Mouse (Mus musculus) bone marrow, adult 2 months (tissue): Measurements from ENCODE around the gene Hnrnpul2. TPM values are rescaled to one million over a fixed set of nuclear protein-coding genes. Genes with fewer than 3 reads are reported as not detected.

Experiments
- H3K27ac ChIP-seq: fragments of 200-500 bp; 2 replicates; pipeline ENCODE4 v1.5.1; 2012; ENCODE audit warnings: low read depth, mild to moderate bottlenecking, control low read depth, inconsistent platforms, low read length; ENCODE audit not compliant: control insufficient read depth, poor library complexity, insufficient read depth
- H3K4me1 ChIP-seq: fragments of 200-500 bp; 2 replicates; pipeline ENCODE4 v1.6.1; 2011; ENCODE audit warnings: low read length; ENCODE audit not compliant: control insufficient read depth, insufficient read depth
- H3K4me3 ChIP-seq: fragments of 200-500 bp; replicated peaks from 2 replicates; pipeline ENCODE3; 2011; ENCODE audit warnings: mild to moderate bottlenecking, low read depth, low read length, control low read depth; ENCODE audit not compliant: control insufficient read depth
- CTCF ChIP-seq: fragments of 200-500 bp; IDR thresholded peaks from 2 replicates; pipeline ENCODE4 v1.5.1; 2011; ENCODE audit warnings: low read length, control low read depth; ENCODE audit not compliant: control insufficient read depth, insufficient read depth
- POLR2A ChIP-seq: fragments of 200-500 bp; IDR thresholded peaks from 2 replicates; pipeline ENCODE4 v1.6.1; 2011; ENCODE audit warnings: low read depth, mild to moderate bottlenecking, control low read depth, low read length, borderline replicate concordance; ENCODE audit not compliant: control insufficient read depth
- WGBS: fragments of 180-500 bp; shearing (Covaris S2); methylation state at CpG from one replicate; pipeline ENCODE4 v1.1.7; 2018; 5-methylcytosine and 5-hydroxymethylcytosine counted together
- polyA plus RNA-seq: library from polyadenylated mRNA; stranded (reverse); fragments of >200 nt; gene quantifications from 2 replicates; pipeline ENCODE4 v1.2.4, GENCODE M21; 2011; ENCODE audit warnings: low replicate concordance; ENCODE audit not compliant: missing spikeins, insufficient read depth, insufficient read length

Hnrnpul2 gene
- polyA plus RNA-seq, 1 experiment: 84.9 TPM

- Histone ChIP-seq H3K4me3 (peak within 1 kb of the TSS; percentile 92), H3K27ac (peak within 1 kb of the TSS; percentile 79), H3K4me1 (no peaks in the 10 kb centered on the region; the same call in 1 of the 2 replicates)
- peak; percentile 64 for TF ChIP-seq POLR2A
- no peak; the same call in 1 of the 2 replicates for TF ChIP-seq CTCF
- under 1% methylated on average over 42 of the region's 42 CpGs for WGBS
Observed at GRCm38 (mm10) chr19:8880311-8881033, 60.7 kb downstream of the Hnrnpul2 start, which contains the start of gene Uqcc3. Uqcc3 (minus strand) TSS chr19:8880923.

- H3K4me3 ChIP-seq: peak overlapping the region; percentile 46
- H3K4me1 ChIP-seq: no peaks in the 10 kb centered on the region; the same call in 1 of the 2 replicates
- WGBS: 3% methylated on average over 3 of the region's 3 CpGs
- TF ChIP-seq CTCF (no peak), POLR2A (no peak)
- no peak overlapping the region for H3K27ac ChIP-seq
Observed at GRCm38 (mm10) chr19:8881034-8881392, 61.2 kb downstream of the Hnrnpul2 start.

DNA sequence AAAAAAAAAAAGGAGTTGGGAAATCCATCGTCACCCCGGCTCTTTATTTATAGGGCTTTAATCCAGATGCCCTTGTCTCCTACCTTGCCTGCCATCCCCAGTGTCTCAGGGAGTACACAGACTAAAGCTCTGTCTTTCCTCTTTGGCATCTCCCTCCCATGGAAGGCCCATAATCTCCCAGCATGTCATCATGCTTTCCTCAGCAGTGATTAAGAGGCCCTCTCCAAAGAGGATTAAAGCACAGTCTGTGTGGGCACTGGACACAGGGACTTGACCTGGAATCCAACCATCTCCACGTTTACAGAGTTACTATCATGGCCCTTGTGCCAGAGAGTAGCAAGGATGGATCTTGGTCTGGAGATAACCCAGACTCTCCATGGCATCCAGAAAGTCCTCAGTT lies 63.8 kb downstream of the Hnrnpul2 start, which contains the start of the genes Lbhd1 and Gm49403:
TSS of gene Lbhd1 (plus strand) at position 117 of the 400 bp plus-strand sequence.
TSS of gene Gm49403 (plus strand) at position 315 of the 400 bp plus-strand sequence.
- no peak for TF ChIP-seq CTCF
- no peak for TF ChIP-seq POLR2A
- WGBS: 77% methylated on average over 3 of the region's 3 CpGs
- Histone ChIP-seq H3K4me3 (no peak within 1 kb of the TSS), H3K4me1 (peaks cover 2% of the 10 kb centered on the region; the same call in 1 of the 2 replicates), H3K27ac (no peak within 1 kb of the TSS)

Other genes starting within 250 kb of the Hnrnpul2 start
- 0.29 and 1.5 TPM in 2 replicates for gene Slc22a8, start 228.8 kb upstream of the Hnrnpul2 start, polyA plus RNA-seq
- 0.75 TPM in 1 of 2 replicates, not detected in the other for gene Slc22a6, start 202.0 kb upstream of the Hnrnpul2 start, polyA plus RNA-seq
- 0.32 TPM in 1 of 2 replicates, not detected in the other for gene Chrm1, start 156.2 kb upstream of the Hnrnpul2 start, polyA plus RNA-seq
- 58.4 and 65.7 TPM in 2 replicates for gene Slc3a2, start 96.6 kb upstream of the Hnrnpul2 start, polyA plus RNA-seq
- 40.8 and 121 TPM in 2 replicates for gene Wdr74, start 84.2 kb upstream of the Hnrnpul2 start, polyA plus RNA-seq
- gene 1700092M07Rik, start 79.3 kb upstream of the Hnrnpul2 start, polyA plus RNA-seq: 3.4 and 3.7 TPM in 2 replicates
- 62.1 and 83.9 TPM in 2 replicates for gene Stx5a, start 78.6 kb upstream of the Hnrnpul2 start, polyA plus RNA-seq
- 488 and 589 TPM in 2 replicates for gene Nxf1, start 62.9 kb upstream of the Hnrnpul2 start, polyA plus RNA-seq
- gene Tmem223, start 49.0 kb upstream of the Hnrnpul2 start, polyA plus RNA-seq: 27.1 and 53.1 TPM in 2 replicates
- gene Tmem179b, start 45.5 kb upstream of the Hnrnpul2 start, polyA plus RNA-seq: 52.1 and 62.1 TPM in 2 replicates
- gene Taf6l, start 33.6 kb upstream of the Hnrnpul2 start, polyA plus RNA-seq: 6.4 and 14.7 TPM in 2 replicates
- 38.0 and 61.1 TPM in 2 replicates for gene Polr2g, start 21.4 kb upstream of the Hnrnpul2 start, polyA plus RNA-seq
- 1.1 and 3.0 TPM in 2 replicates for gene Zbtb3, start 17.5 kb upstream of the Hnrnpul2 start, polyA plus RNA-seq
- 18.1 and 20.3 TPM in 2 replicates for gene Ttc9c, start 677 bp upstream of the Hnrnpul2 start, polyA plus RNA-seq
- gene AC129217.1, start 9.8 kb downstream of the Hnrnpul2 start, polyA plus RNA-seq: 6.4 and 8.2 TPM in 2 replicates
- 19.8 and 46.2 TPM in 2 replicates for gene Bscl2, start 17.5 kb downstream of the Hnrnpul2 start, polyA plus RNA-seq
- 1.5 TPM in 1 of 2 replicates, not detected in the other for gene Gng3, start 19.2 kb downstream of the Hnrnpul2 start, polyA plus RNA-seq
- gene Lrrn4cl, start 30.8 kb downstream of the Hnrnpul2 start, polyA plus RNA-seq: 0.40 and 0.62 TPM in 2 replicates
- 110 and 112 TPM in 2 replicates for gene Ubxn1, start 51.5 kb downstream of the Hnrnpul2 start, polyA plus RNA-seq
- gene Uqcc3, start 60.9 kb downstream of the Hnrnpul2 start, polyA plus RNA-seq: 25.7 and 27.0 TPM in 2 replicates
- 1.6 and 2.1 TPM in 2 replicates for gene Lbhd1, start 63.7 kb downstream of the Hnrnpul2 start, polyA plus RNA-seq
- gene Gm49403, start 63.9 kb downstream of the Hnrnpul2 start, polyA plus RNA-seq: not detected in 2 replicates
- gene 1810009A15Rik, start 68.8 kb downstream of the Hnrnpul2 start, polyA plus RNA-seq: 50.8 and 83.6 TPM in 2 replicates
- not detected in 2 replicates for gene Gm49416, start 68.9 kb downstream of the Hnrnpul2 start, polyA plus RNA-seq
- 6.7 and 12.1 TPM in 2 replicates for gene Ints5, start 73.0 kb downstream of the Hnrnpul2 start, polyA plus RNA-seq
- 41.4 and 61.7 TPM in 2 replicates for gene Ganab, start 78.1 kb downstream of the Hnrnpul2 start, polyA plus RNA-seq
- gene B3gat3, start 100.4 kb downstream of the Hnrnpul2 start, polyA plus RNA-seq: 45.8 and 58.5 TPM in 2 replicates
- gene Rom1, start 109.3 kb downstream of the Hnrnpul2 start, polyA plus RNA-seq: 3.6 and 9.7 TPM in 2 replicates
- 31.1 and 54.7 TPM in 2 replicates for gene Eml3, start 109.5 kb downstream of the Hnrnpul2 start, polyA plus RNA-seq
- gene Mta2, start 121.9 kb downstream of the Hnrnpul2 start, polyA plus RNA-seq: 67.4 and 91.6 TPM in 2 replicates
- 10.7 and 19.1 TPM in 2 replicates for gene Tut1, start 133.8 kb downstream of the Hnrnpul2 start, polyA plus RNA-seq
- 129 and 224 TPM in 2 replicates for gene Eef1g, start 147.0 kb downstream of the Hnrnpul2 start, polyA plus RNA-seq
- 17.4 and 40.1 TPM in 2 replicates for gene Ahnak, start 169.3 kb downstream of the Hnrnpul2 start, polyA plus RNA-seq